Mouse (Mus musculus) ES-E14 (cell line): Measurements from ENCODE around the gene Zscan18.
"Not testable (repeated sequence)": the region's sequence is repeated elsewhere in the genome, so short reads cannot be mapped to it uniquely, and the experiment has no call there.

Experiments
- HCFC1 ChIP-seq: IDR thresholded peaks from 2 replicates; pipeline ENCODE4 v1.6.1; 2012; ENCODE audit warnings: low read length, inconsistent platforms, borderline replicate concordance; ENCODE audit not compliant: insufficient read depth
- MAFK ChIP-seq: IDR thresholded peaks from 2 replicates; pipeline ENCODE4 v1.6.1; 2014; ENCODE audit warnings: mild to moderate bottlenecking, low read depth, low read length, inconsistent platforms; ENCODE audit not compliant: insufficient read depth

DNA sequence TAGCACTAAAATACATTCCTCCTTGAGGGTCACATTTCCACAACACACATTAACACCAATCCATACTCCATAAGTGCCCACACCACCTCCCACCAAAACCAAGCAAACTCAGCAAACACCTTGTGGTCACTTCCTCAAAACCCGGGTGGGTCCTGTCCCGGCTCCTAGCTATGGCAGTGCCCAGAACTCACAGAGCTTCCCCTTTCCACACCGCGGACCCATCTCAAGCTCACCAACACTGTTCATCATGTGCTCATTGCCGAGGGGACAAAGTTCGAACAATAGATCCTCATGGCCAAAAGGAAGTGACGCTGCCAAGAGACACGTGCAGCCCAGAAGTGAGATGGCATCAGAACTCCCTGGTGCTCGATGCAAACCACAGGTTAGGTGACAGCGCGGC, 10.8 kb downstream of the Zscan18 start:
- TF ChIP-seq MAFK, HCFC1: not testable (repeated sequence)
